Mouse (Mus musculus): ENCODE results near the gene Dppa1. TPM values are rescaled to one million over a fixed set of nuclear protein-coding genes. Genes with fewer than 3 reads are reported as not detected.

The Dppa1 gene
- total and polyA plus RNA-seq, 2 experiments from 2014 or later: not detected

DNA sequence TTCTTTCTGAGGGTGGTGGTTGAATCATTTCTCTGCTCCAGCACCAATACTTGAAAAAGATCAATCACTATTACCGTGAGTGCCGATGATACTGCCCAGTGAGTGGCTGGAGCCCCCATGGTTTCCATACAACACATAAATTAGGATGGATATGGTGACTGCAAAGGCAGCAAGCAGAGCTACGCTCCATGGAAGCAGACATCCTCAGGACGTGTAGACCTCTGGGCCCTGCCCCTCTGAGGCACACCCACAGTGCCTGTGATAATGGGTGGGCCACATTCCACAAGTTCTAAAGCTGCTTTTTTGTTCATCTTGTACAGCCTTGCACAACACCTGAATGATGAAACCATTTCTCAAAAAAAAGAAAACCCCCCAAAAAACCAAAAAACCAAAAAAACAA lies 68.0 kb downstream of the Dppa1 start:
- H3K36me3 ChIP-seq (ENCODE audit: insufficient read depth): no peaks in the 10 kb centered on the region
- no peaks in the 10 kb centered on the region for H3K4me1 ChIP-seq (ENCODE audit: insufficient read depth)
- H3K27ac ChIP-seq (ENCODE audit: low read depth, low read length): no peak overlapping the region
- ATAC-seq (no peak), DNase-seq (no peak)
- H3K4me3 ChIP-seq (ENCODE audit: low read depth, low read length): no peak overlapping the region
- no peak overlapping the region for H3K9ac ChIP-seq
- no peak for TF ChIP-seq CTCF (IDR thresholded peaks at IDR 0.05; ENCODE audit: low read depth)
- H3K4me2 ChIP-seq (ENCODE audit: low read depth): no peak overlapping the region
- no peaks in the 10 kb centered on the region for H3K27me3 ChIP-seq (ENCODE audit: insufficient read depth, low read length)
- H3K9me3 ChIP-seq (ENCODE audit: low read length): no peaks in the 10 kb centered on the region
- 85% methylated on average over 4 of the region's 4 CpGs for WGBS

Other genes starting within 250 kb of the Dppa1 start
- 0.19 and 0.31 TPM in 2 replicates for gene Itk, start 239.7 kb downstream of the Dppa1 start, total RNA-seq (2014; rRNA removed)
- 0.05 and 0.06 TPM in 2 replicates for gene Itk, start 239.7 kb downstream of the Dppa1 start, polyA plus RNA-seq (2015; fragmentation: Nextera tagmentation; extraction: Ambion mirVana)
- not detected in 2 replicates for gene Fam71b, start 232.7 kb downstream of the Dppa1 start, total RNA-seq (2014; rRNA removed)
- gene Fam71b, start 232.7 kb downstream of the Dppa1 start, polyA plus RNA-seq (2015; fragmentation: Nextera tagmentation; extraction: Ambion mirVana): not detected in 2 replicates
- 39.7 and 43.9 TPM in 2 replicates for gene Med7, start 192.3 kb downstream of the Dppa1 start, total RNA-seq (2014; rRNA removed)
- gene Med7, start 192.3 kb downstream of the Dppa1 start, polyA plus RNA-seq (2015; fragmentation: Nextera tagmentation; extraction: Ambion mirVana): 60.3 and 70.6 TPM in 2 replicates
- 0.23 and 1.1 TPM in 2 replicates for gene Havcr2, start 174.3 kb downstream of the Dppa1 start, total RNA-seq (2014; rRNA removed)
- 0.13 and 0.22 TPM in 2 replicates for gene Havcr2, start 174.3 kb downstream of the Dppa1 start, polyA plus RNA-seq (2015; fragmentation: Nextera tagmentation; extraction: Ambion mirVana)
- gene Gm12169, start 105.0 kb downstream of the Dppa1 start, total RNA-seq (2014; rRNA removed): not detected in 2 replicates
- not detected in 2 replicates for gene Gm12169, start 105.0 kb downstream of the Dppa1 start, polyA plus RNA-seq (2015; fragmentation: Nextera tagmentation; extraction: Ambion mirVana)
- gene BC053393, start 57.7 kb downstream of the Dppa1 start, total RNA-seq (2014; rRNA removed): not detected in 2 replicates
- gene BC053393, start 57.7 kb downstream of the Dppa1 start, polyA plus RNA-seq (2015; fragmentation: Nextera tagmentation; extraction: Ambion mirVana): 0.07 TPM in 1 of 2 replicates, not detected in the other
- gene Timd2, start 77.8 kb upstream of the Dppa1 start, total RNA-seq (2014; rRNA removed): 0.08 TPM in 1 of 2 replicates, not detected in the other
- 0.18 and 0.19 TPM in 2 replicates for gene Timd2, start 77.8 kb upstream of the Dppa1 start, polyA plus RNA-seq (2015; fragmentation: Nextera tagmentation; extraction: Ambion mirVana)
- not detected in 2 replicates for gene Havcr1, start 105.8 kb upstream of the Dppa1 start, total RNA-seq (2014; rRNA removed)
- gene Havcr1, start 105.8 kb upstream of the Dppa1 start, polyA plus RNA-seq (2015; fragmentation: Nextera tagmentation; extraction: Ambion mirVana): not detected in 2 replicates
- 0.08 and 0.24 TPM in 2 replicates for gene Timd4, start 181.5 kb upstream of the Dppa1 start, total RNA-seq (2014; rRNA removed)
- not detected in 2 replicates for gene Timd4, start 181.5 kb upstream of the Dppa1 start, polyA plus RNA-seq (2015; fragmentation: Nextera tagmentation; extraction: Ambion mirVana)